ENCODE assay signal across 17 mouse cellular contexts in the genomic region with DNA sequence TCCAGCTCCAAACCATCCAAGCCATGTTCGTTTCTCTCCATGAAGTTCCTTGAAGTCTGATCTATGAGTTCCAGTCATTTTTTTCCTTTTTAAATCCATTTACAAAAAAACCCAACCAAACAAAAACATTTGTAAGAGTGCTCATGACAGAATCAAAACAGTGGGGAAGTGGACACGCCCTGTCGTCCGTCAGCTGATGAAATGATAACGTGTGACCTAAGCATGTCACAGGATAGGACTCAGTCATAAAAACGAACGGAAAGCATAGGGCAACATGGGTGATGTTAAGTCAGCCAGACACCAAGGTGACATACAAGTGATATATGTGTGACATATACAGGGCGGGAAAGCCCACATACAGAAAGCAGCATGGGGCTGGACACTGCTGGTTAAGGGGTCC. TPM values are rescaled to one million over a fixed set of nuclear protein-coding genes. Genes with fewer than 3 reads are reported as not detected.
"Had no signal": no experiment of that assay in that cellular context is flagged by ENCODE, and none has a peak within 500 bp of the region (broad histone marks: within the 10 kb centered on the region; RNA-seq: fewer than 3 reads in every experiment).

No protein-coding gene starts in this region.

- ATAC-seq: hindbrain, embryonic 16.5 days; intestine, embryonic 16.5 days had no signal

- DNase-seq: gastrocnemius, adult 2 months; gastrocnemius, postnatal 10 days; gastrocnemius, postnatal 25 days; heart, adult 18-20 months; heart, postnatal 10 days; heart, postnatal 4 days; kidney, adult 18-20 months; kidney, adult 8-10 months; kidney, postnatal 10 days; kidney, postnatal 4 days; layer of hippocampus, adult 9-11 months; layer of hippocampus, postnatal 36 days; left cerebral cortex, postnatal 4 days had no signal

RNA-seq across cellular contexts. Expression of a gene that starts 25.9 kb away (rescaled TPM):
- total RNA-seq: liver, adult 2 months had no signal

RNA-seq across cellular contexts. Expression of a gene that starts 54.9 kb away (rescaled TPM):
- total RNA-seq: granulocyte monocyte progenitor cell, adult 5-6 weeks had no signal
